ENCODE assay signal across 11 mouse cellular contexts in genomic region chr10:20834806-20835575, GRCm38 (mm10).
A peak's percentile ranks its signal among the peaks of the same experiment; 100 is the strongest.
DNase-seq lines count a peak whose midpoint lies in the region; ATAC-seq lines count a peak whose summit lies in the region.
"Had no signal": no experiment of that assay in that cellular context is flagged by ENCODE, and none has a peak within 500 bp of the region (broad histone marks: within the 10 kb centered on the region; RNA-seq: fewer than 3 reads in every experiment).

No protein-coding gene starts in this region.

- ATAC-seq in heart, embryonic 11.5 days (replicated peaks; ENCODE audit: insufficient number of reproducible peaks, low FRiP score, low TSS enrichment) = no peak
- no peak for ATAC-seq in liver, embryonic 11.5 days (replicated peaks; ENCODE audit: low FRiP score)
- ATAC-seq in kidney, embryonic 16.5 days (ENCODE audit: low FRiP score, low TSS enrichment) = no peak

- H3K4me2 ChIP-seq in heart, embryonic 11.5 days = no peak overlapping the region
- 0 out of 2 replicates have a peak overlapping the region, but pooled peaks have one; percentile 1 for H3K4me2 ChIP-seq in liver, embryonic 11.5 days
- no peak overlapping the region for H3K4me2 ChIP-seq in kidney, embryonic 16.5 days (replicated peaks; ENCODE audit: low read depth, low read length)
- H3K4me2 ChIP-seq: forebrain, embryonic 12.5 days; heart, embryonic 12.5 days had no signal

- WGBS in heart, embryonic 11.5 days (ENCODE audit: insufficient replicate concordance) = 76% methylated on average over 11 of the region's 11 CpGs
- 55% methylated on average over 11 of the region's 11 CpGs for WGBS in liver, embryonic 11.5 days
- 89% methylated on average over 11 of the region's 11 CpGs for WGBS in kidney, embryonic 16.5 days

- no peak overlapping the region for H3K27ac ChIP-seq in heart, embryonic 11.5 days (ENCODE audit: low read depth, low read length)
- H3K27ac ChIP-seq in liver, embryonic 11.5 days (ENCODE audit: low read depth, low read length) = no peak overlapping the region
- H3K27ac ChIP-seq in kidney, embryonic 16.5 days (ENCODE audit: low read length) = no peak overlapping the region
- H3K27ac ChIP-seq: forebrain, embryonic 12.5 days had no signal

- H3K36me3 ChIP-seq in heart, embryonic 11.5 days (ENCODE audit: control insufficient read depth, insufficient read depth, low read length) = no peaks in the 10 kb centered on the region
- no peaks in the 10 kb centered on the region for H3K36me3 ChIP-seq in liver, embryonic 11.5 days (ENCODE audit: control insufficient read depth, insufficient read depth, low read length)
- H3K36me3 ChIP-seq in kidney, embryonic 16.5 days (ENCODE audit: insufficient read depth, low read length) = no peaks in the 10 kb centered on the region
- H3K36me3 ChIP-seq: forebrain, embryonic 12.5 days; heart, embryonic 12.5 days had no signal

- H3K4me1 ChIP-seq in heart, embryonic 11.5 days (ENCODE audit: control insufficient read depth, insufficient read depth, low read length) = peaks cover 4% of the 10 kb centered on the region; the same call in 1 of the 2 replicates
- H3K4me1 ChIP-seq in liver, embryonic 11.5 days (replicated peaks; ENCODE audit: control insufficient read depth, insufficient read depth, low read length) = 0 out of 2 replicates have a peak, but pooled peaks cover 3% of the 10 kb centered on the region
- H3K4me1 ChIP-seq in kidney, embryonic 16.5 days (ENCODE audit: insufficient read depth, low read length) = peaks cover 14% of the 10 kb centered on the region
- H3K4me1 ChIP-seq: forebrain, embryonic 12.5 days had no signal

- H3K9ac ChIP-seq in heart, embryonic 11.5 days (ENCODE audit: low read depth, low read length) = no peak overlapping the region
- no peak overlapping the region for H3K9ac ChIP-seq in liver, embryonic 11.5 days (ENCODE audit: low read depth, low read length)
- H3K9ac ChIP-seq in kidney, embryonic 16.5 days (replicated peaks; ENCODE audit: low read length) = no peak overlapping the region
- H3K9ac ChIP-seq: forebrain, embryonic 12.5 days; heart, embryonic 12.5 days had no signal

- no peaks in the 10 kb centered on the region for H3K27me3 ChIP-seq in heart, embryonic 11.5 days (ENCODE audit: control insufficient read depth, insufficient read depth, low read length)
- H3K27me3 ChIP-seq in liver, embryonic 11.5 days (replicated peaks; ENCODE audit: control insufficient read depth, insufficient read depth, low read length) = no peaks in the 10 kb centered on the region
- no peaks in the 10 kb centered on the region for H3K27me3 ChIP-seq in kidney, embryonic 16.5 days (ENCODE audit: insufficient read depth, low read length)
- H3K27me3 ChIP-seq: forebrain, embryonic 12.5 days; heart, embryonic 12.5 days had no signal

- peak; percentile 12 to 66 for DNase-seq in heart, adult 18-20 months
- DNase-seq in CD4-positive helper T cell, adult 2 months (ENCODE audit: low read depth, low spot score) = peak; percentile 70
- DNase-seq in liver, embryonic 11.5 days (ENCODE audit: low spot score) = no peak
- peak; percentile 65 to 91 for DNase-seq in monocyte, adult 2 months (ENCODE audit: low read depth in 1 of 2, low spot score in 2 of 2)
- DNase-seq in right cerebral cortex, postnatal 14 days = no peak
- DNase-seq in gastrocnemius, adult 8-10 months (ENCODE audit: low spot score in 2 of 2) = no peak
- DNase-seq: kidney, postnatal 14 days had no signal

- H3K9me3 ChIP-seq in heart, embryonic 11.5 days (replicated peaks; ENCODE audit: control insufficient read depth, low read length) = no peaks in the 10 kb centered on the region
- no peaks in the 10 kb centered on the region for H3K9me3 ChIP-seq in liver, embryonic 11.5 days (ENCODE audit: control insufficient read depth, low read length)
- no peaks in the 10 kb centered on the region for H3K9me3 ChIP-seq in kidney, embryonic 16.5 days (ENCODE audit: low read length)
- H3K9me3 ChIP-seq: forebrain, embryonic 12.5 days; heart, embryonic 12.5 days had no signal

- no peak overlapping the region for H3K4me3 ChIP-seq in heart, embryonic 11.5 days (ENCODE audit: low read depth, low read length)
- no peak overlapping the region for H3K4me3 ChIP-seq in liver, embryonic 11.5 days (ENCODE audit: low read depth, low read length)
- no peak overlapping the region for H3K4me3 ChIP-seq in kidney, embryonic 16.5 days (ENCODE audit: low read length)
- H3K4me3 ChIP-seq: forebrain, embryonic 12.5 days; heart, embryonic 12.5 days had no signal

Comparison
In these comparisons a context has a peak if more than half of its experiments do, and no peak if none do; other contexts are left out.
1. DNase-seq: peak in heart, adult 18-20 months (2 of 2), CD4-positive helper T cell, adult 2 months (single experiment) and monocyte, adult 2 months (2 of 2); none in liver, embryonic 11.5 days (single experiment), right cerebral cortex, postnatal 14 days (single experiment) and gastrocnemius, adult 8-10 months (0 of 2).